Mouse (Mus musculus) embryo, embryonic 11.5 days (tissue): ENCODE results near the gene Iqsec1.

Experiments used
- DNase-seq: peaks from one replicate; pipeline ENCODE4 v3.0.0-alpha.2; 2012; ENCODE audit warnings: low read depth, low spot score

Gene Iqsec1

DNA sequence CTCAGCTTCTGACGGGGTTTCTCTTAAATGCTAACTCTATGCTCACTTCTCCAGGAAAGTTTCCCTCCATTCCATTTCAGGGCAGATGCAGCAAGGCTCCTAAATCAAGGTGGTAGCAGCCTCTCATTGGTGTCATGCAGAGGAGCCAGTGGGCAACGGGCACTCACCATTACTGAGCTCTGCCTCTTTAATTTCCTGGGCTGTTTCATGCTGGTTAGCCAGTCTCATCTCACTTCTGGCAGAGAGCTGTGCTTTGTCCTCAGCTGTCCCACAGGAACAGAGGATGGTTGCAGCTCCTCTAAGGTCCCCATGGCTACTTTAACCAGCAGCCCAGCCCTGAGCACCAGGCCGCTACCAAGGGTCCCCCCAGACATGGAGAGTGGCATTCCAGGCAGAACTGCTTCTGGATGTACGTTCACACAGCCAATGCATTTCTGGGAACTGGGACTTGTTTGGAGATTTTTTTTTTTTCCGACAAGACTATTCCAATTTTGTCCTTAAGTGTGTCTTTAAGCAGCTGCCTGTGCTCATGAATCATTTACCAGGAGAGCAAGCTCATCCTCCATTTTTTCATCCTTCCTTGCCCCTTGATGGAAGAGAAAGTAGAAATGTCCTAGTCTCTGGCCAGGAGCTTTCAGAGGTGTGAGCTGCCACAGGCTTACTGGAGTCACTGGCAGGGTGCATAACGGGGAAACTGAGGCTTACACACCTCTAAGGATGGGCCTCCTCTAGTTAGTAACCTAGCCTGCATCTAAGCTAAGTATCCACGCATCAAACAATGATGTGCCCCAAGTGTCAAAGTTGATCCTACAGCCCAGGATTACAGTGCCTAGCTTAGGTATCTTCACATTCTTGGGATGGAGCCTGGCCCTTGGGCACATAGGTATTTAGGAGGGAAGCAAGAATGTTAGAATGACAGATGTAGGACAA, 98.9 kb downstream of the Iqsec1 start:
- DNase-seq: no peak

DNA sequence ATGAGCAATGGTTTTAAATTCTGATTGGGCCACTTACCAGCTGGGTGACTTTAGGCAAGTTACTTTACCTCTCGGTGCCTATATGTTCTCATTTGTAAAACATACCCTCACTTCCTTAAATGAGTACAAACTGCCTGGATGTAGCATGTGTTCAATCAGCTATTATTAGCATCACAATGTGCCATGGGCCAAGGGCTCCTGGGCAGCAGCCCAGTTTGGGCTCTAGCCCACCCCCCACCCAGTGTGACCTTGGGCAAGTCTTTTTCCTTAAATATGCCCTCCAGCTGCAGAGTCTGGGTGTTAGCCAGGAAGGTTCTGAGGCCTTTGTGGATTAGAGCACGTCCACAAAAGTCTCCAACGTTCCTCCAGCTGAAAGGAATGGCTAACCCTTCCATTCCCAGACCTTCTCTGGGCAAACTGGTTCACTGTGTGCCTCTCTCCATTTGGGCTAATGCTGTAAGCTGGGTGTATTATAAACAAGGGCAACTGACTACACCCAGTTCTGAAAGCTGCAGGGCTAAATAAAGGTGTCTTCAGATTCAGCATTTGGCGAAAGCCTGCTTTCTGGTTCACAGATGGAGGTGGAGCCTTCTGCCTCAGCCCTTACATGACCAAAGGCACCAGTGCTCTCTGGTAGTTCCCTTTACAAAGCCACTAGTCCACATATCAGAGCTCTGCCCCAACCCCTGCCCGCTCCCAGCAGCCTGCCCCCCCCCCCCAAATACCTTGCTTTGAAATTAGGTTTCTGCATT, 101.3 kb downstream of the Iqsec1 start:
- no peak for DNase-seq

DNA sequence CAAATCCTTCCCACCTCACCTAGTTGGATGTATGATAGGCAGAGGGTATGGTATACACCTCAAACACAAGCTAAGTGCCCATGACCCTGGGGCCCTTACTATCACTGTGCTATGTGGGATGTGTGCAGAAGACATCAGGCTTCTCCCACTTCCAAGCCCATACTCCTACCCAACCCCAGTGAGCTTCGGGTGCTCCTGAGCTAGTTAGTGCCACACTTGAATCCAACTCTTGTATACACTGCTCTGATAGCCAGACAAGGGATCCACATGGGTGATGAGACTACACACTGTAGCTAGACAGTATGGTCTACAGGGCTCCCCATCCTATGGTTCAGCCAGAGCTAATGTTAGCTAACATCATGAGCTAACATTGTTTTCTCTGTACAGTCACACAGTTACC, 102.9 kb downstream of the Iqsec1 start:
- DNase-seq: no peak

DNA sequence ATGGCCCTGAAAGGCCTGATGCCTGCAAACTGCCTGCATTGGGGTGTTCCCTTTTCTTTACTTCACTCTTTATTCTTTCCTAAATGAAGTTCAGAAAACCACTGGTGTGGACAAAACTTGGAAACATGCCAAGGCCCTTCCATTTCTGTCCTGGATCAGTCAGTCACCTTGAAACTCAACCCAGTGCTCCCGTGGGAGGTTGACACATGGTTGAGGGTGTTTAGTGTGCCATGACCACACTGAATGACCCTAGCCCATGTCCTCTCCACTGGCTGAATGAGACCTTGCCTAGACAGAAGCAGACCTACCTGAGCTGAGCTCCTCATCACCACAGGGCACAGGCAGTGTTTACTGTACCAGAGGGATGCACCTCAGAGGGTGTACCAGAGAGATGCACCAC, 103.9 kb downstream of the Iqsec1 start:
- DNase-seq: no peak

DNA sequence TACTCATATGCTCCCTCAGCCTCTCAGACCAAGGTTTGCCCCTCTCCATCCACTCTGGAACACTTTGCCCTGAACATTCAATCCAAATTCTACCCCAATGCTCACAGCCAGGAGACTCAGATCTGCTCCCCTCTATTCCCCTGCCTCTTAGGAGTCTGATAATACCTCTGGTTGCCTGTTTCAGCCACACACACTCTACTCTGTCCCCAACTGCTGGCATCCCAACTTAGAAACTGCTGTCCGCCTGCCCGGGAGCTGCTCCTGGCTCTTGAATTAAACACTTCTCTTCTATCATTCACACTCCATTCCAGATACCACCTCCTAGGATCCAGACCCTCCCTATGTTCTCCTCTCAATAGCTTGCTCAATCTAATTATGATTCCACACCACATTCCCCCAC, 107.5 kb downstream of the Iqsec1 start:
- no peak for DNase-seq

DNA sequence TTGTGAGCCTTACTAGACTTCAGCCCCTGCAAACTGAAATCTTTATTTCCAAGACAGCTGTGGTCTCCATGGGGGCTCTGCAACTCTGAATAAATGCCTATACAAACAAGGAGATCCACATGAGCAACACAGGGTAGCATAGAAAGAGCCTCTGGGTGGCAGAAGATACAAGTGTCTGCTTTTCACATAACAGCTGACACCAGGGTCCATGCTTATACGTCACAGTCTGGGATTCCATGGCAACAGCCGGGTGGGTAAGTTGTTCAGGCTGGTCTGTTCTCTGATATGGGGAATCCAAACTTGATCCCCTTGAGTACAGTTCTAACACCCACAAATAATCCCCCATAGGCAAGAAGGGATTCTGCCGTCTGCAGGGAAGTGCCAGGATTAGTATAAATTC, 108.1 kb downstream of the Iqsec1 start:
- no peak for DNase-seq

DNA sequence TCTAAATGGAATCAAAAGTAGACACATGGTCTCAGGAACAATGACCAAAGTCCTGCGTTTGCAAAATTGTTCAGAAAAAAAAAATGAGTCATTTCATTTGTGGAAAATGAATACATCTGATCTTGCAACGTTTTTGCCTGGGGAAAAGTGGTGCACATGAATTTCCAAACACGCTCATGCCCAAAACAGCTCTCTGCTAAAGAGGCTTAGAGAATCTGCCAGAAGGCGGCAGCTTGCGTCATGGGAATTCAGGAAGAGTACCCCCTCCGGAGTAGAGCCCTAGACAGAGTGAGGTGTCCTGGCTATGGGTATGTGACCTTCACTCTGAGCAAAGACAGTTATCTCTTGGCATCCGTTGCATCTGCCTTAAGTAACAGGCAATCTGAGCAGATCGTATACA, 116.9 kb downstream of the Iqsec1 start:
- no peak for DNase-seq

DNA sequence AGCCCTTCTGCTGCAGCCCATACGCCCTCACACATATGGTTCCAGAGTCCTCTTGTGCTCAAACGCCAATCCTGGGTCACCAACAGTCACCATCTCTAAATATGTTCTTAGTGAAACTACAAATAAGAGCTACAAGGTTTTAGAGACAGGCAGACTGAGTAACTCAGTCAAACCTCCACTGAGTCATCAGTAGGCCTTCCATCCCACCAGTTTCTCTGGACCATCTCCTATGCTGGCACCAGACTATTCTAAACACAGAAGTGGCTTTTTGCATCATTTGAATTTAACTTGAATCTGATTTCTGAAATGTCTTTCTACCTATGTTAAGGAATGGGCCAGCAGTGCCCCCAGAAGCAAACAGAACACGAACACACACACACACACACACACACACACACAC, 120.5 kb downstream of the Iqsec1 start:
- DNase-seq: no peak

DNA sequence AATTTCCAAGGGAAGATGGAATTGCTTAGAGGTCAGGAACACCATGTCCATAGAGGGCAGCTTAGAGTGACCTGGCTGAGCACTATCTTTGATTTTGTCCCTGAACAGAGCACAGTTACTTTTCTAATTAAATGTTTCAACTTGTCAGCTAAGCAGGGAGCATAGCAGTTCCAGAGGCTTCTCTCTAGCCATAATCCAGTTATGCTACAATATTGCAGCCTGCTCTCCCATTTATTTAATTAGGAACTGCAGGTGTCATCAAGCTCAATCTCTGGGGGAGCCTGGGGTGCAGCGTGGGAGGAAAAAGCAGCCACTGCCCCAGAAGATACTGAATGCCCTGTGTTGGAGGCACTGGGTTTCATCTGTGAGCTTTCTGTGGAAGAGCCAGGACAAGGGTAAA, 127.1 kb downstream of the Iqsec1 start:
- no peak for DNase-seq

DNA sequence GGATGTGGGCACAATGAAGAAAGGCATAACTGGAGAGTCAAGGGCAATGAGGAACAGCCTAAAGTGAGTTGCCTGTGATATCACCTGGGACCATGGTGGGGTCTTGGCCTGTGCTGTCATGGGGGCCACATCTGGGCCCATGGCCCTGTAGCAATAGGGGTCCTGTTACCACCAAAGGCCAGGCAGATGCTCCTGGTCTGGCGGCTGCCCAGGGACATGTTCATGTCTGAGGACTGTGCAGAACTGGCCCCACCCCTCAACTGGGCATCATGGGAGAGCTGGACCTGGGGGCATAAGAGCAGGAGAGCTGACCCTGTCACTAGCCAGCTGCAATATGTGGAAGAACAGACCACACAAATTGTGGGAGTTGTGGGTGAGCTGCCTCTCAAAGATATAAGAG, 130.6 kb downstream of the Iqsec1 start:
- no peak for DNase-seq

DNA sequence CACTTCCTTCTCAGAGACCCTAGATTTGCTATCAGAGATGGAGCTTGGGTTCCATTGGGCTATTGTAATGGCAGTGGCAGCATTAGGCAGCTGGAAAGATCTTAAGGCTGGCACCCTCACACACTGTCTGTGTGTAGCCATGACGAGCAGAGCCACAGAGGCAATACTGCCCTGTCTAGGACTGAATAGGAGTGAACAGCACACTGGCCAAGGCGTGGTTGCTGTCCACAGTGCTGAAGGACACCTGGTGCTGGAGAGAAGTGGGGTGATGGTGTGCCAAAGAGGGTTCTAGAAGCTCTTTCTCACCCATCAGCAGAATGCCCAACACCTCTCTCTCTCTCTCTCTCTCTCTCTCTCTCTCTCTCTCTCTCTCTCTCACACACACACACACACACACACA, 136.1 kb downstream of the Iqsec1 start:
- DNase-seq: peak; percentile 17

DNA sequence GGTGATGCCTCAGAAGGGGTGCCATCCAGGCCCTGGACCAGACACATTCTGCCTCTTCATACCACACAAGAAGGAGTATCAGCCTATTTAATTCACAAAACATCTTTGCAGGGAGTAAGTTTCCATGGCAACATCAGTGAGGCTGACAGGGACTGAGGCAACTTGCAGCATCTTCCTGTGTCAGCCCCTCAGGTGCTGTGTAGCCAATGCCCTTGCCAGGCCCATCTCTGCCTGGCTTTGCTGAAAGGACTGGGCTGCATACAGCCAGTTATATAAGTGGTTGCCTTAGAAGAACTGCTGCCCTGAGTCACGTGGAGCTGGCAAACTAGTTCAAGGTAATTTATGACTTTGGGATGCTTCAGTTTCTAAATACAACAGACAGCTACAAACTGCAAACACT, 140.4 kb downstream of the Iqsec1 start:
- no peak for DNase-seq

DNA sequence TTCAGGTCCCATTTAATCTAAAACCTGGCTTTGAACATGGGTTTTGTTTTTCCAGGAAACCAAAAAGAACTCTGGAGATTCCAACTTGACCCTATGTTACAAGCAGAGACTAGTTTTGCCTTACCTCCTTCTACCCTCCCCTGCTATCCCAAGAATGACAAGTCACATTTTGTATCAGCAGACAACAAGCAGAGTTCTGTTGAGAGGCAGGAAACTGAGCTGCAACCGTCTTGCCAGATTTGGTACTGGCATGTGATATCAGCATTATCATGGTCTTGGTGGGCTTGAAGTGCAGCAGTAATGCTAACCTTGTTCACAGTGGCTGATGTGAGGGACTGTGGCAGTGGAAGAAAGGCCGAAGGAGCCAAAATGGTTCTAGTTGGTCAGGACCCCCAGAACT, 141.0 kb downstream of the Iqsec1 start:
- no peak for DNase-seq

DNA sequence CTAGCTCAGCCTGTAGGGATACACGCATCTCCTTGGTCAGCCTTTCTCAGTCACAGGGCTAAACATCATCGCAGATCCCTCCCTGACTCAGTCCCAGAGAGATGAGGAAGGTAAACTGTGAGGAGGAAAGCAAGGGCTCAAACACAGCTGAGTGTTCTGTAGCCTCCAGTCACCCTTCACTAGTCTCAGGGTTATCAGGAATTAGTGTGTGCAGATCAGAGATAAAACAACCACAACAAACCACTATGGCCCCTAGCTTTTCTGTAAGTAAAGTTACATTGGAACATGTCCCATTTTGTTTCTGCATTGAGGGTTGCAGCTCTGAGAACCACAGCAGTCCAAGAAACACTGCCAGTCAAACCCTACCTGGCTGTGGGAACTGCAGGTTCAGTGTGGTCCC, 148.5 kb downstream of the Iqsec1 start:
- DNase-seq: no peak

DNA sequence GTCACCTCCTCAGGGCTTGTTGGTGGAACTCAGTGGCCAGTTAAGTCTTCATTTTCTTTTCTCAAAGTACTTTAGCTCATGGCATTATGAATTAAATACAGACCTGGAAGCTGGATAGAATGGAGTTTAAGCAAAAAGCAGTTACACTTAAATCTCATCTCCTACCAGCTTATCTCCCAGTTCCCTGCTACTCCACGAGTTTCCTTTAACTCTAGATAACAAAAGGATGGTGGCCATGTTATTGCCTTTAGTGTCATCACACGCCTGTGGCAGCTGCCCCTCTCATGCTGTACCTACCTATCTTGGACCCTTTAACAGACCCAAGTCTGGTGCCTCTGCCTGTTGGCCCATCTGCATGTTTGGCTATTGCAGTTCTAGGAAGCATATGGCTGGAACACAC, 151.7 kb downstream of the Iqsec1 start:
- no peak for DNase-seq

DNA sequence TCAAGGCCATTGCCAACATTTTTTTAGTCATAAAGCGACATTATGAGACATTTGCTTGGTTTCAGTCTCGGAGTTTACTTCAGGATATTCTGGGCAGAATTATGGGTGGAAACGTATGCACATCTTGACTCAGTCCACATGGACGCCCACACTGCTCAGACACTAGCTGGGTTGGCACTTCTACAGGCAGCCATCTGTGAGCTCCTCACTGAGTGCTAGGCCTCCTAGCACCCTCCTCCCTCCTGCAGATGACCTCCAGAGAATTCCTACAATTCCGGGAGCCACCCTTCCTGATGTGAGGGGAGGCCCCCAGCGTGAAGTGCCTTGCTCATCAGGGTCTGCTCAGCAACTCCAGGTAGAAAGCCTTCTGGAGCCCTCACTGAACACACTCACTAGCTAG, 158.9 kb downstream of the Iqsec1 start:
- DNase-seq: no peak

DNA sequence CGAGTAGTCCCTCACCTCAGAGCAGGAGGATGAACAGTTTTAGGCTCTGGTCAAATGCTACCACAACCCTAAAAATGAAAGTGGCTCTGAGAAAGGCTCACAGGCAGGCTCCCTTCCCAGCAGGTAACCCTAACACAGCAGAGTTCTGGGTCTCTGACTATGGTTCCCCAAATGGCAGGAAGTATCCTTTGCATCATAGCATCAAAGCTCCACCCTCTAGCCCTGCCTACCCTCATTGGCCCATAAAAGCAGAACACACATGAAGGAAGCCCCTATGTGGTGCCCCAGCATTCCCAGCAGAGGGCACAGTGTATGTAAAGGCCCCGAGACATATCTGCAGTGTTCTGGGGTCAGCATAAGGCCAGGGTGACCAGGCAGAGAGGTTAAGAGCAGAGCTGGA, 163.4 kb downstream of the Iqsec1 start:
- no peak for DNase-seq

DNA sequence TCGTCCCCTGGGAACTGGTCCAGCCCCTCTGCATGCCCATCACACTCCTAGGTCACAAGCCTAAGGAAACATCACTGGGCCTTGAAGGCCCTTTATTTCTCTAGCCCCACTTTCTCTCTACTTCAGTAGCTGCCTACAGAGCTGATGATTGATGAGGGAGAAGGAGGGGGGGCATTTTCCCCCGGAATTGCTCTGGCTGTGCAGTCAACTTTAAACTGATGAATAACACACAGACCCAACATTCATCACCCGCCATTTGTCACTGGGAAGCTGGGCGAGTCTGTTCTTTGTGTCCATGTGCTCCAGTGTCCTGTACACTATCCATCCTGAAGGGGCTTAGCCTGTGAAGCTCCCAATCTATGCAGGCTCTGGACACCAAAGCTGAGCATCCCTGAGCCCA, 165.2 kb downstream of the Iqsec1 start:
- peak; percentile 29 for DNase-seq

DNA sequence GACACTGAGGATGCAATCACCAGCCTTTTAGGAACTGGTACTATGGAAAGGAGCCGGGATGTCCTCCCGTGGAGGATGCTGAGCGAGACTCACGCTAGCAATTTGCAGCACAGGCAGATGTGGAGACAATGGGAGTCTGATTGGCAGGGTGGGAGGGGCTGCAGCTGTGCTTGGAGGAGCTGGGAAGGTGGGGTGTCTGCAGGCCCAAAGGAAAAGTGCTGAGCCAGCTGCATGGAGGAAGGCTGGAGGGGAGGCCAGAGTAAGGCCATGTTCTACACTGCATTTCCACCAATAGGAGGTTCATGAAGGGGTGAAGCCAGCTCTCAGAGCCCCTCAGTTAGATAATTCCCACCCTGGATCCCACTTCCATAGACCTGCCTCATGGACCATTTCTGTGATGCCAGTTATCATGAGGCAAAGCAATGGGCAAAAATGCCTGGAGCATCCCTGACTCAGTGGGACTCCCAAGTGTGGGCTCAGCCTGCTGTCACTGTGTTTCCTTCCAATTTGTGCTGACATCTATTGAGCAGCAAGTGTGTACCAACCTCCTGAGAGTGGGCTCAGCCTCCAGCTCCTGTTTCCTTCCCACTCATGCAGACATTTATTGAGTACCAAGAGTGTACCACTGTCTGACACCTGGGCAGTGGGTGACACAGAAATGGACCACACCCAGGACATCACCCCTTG, 166.4 kb downstream of the Iqsec1 start:
- DNase-seq: no peak

DNA sequence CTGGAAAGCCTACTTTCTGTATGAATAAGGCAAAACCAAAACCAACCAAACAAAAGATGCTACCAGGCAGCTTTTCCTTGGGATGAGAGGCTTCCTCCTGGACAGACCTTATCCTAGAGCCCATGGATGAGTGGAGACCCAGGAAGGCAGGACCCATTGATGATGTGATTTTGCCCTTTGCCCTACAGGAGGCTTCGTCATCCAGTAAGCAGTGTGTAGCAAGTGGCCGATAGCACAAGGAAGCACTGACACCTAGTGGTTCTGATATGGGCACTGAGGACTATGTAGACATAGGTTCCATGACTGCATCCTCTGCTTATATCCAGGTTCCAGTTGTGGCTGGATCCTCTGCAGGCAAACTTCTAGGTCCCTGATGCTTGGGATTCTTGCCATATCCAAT, 168.6 kb downstream of the Iqsec1 start:
- no peak for DNase-seq

DNA sequence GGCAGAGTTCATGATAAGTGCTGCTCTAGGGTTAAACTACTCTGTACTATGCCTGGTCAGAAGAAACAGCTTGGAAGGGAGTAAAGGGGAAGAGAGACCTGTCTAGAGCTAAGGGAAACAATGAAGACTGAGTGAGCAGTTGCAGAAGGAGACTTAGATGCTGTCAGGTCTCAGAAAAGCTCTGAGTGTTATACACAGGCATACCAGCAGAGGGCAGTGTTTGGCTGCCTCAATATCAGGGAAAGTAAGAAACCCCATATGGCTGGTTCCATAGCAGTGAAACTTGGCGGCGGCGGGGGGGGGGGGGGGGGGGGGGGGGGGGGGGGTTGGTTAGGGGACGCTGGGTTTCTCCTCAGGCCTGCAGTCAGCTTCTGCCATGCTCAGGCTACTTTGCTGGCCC, 169.5 kb downstream of the Iqsec1 start:
- DNase-seq: peak; percentile 67

DNA sequence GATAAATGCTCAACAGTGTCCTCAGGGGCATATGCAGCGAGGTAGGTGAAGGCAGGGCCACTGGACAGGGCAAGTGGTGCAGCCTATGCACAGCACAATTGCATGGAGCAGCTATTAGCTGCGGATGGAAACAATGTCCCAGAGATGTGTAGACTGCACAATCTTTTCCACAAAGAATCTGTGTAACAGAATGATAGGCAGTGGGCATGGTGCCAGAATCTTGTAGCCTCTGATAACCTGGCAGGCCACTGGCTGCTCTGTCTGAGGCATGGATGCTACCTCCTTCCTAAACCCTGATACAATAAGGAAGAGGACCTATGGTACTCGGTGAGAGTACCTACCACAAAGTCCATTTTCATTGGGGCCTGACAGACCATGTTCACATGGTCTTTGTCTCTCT, 171.9 kb downstream of the Iqsec1 start:
- DNase-seq: no peak

DNA sequence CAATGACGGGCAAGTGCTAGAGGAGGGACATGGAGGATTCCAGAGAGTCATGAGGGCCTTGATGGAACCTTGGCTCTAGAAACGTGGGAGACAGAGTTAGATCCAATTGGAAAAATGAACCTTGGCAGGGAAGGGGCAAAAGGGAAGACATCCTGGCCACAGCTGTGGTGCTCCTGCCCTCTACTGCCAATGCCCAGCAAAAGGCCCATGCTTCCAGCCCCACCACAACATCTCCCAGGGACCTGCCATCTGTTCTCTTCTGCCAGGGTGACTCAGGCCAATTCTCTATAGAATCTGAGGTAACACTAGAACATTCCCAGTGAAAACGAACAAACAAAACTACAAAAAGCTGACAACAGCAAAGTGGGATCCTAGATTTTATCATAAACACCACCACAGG, 173.1 kb downstream of the Iqsec1 start:
- no peak for DNase-seq
